Mouse (Mus musculus) lung, adult 2 months (tissue): ENCODE measurements around the gene E130114P18Rik.

Experiments
- CTCF ChIP-seq: fragments of 200-500 bp; IDR thresholded peaks from 2 replicates; pipeline ENCODE4 v1.5.1; 2011; ENCODE audit warnings: mild to moderate bottlenecking, low read length, control low read depth; ENCODE audit not compliant: insufficient read depth
- POLR2A ChIP-seq: fragments of 200-500 bp; IDR thresholded peaks from 2 replicates; pipeline ENCODE4 v1.6.1; 2011; ENCODE audit warnings: low read depth, mild to moderate bottlenecking, control low read depth, low read length, borderline replicate concordance; ENCODE audit errors: extremely low read depth

GRCm38 (mm10) chr4:97729999-97730398 lies 47.9 kb downstream of the E130114P18Rik start:
- no peak for TF ChIP-seq CTCF
- TF ChIP-seq POLR2A, result no peak
